Mouse (Mus musculus) T-helper 17 cell (primary cell): ENCODE data around the gene Hrnr.

ENCODE experiments used
- in situ Hi-C, 2 experiments: fragments of 300-600 bp; cut with MboI, MseI; formaldehyde crosslinking; loops; 1 replicate in 1 of 2; 2 replicates in 1 of 2; pipeline ENCODE4 v1.15.1; 2025; ENCODE audit warnings: high pct_unique_total_duplicates in 2 of 2

Gene Hrnr

DNA sequence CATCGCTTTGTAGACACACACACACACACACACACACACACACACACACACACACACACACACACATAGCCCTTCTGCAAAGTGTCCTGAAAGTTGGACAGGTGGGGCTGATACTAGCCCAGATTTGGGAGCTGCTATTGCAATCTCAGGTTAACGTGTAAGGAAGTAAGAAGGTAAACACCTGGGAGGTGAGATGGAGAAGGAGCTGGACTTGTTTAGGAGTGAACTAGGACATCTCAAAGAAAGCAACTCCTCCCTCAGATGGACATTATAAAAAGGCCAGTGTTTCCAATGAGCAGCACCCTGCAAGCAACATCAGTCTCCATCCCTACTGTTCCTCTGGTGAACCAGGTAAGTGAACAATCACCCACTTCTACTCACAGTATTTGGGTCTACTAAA is at the start of gene Hrnr:
Gene Hrnr, plus strand, starts transcription at position 301 of the 400 bp plus-strand sequence.
- in situ Hi-C loops: no loop called here

DNA sequence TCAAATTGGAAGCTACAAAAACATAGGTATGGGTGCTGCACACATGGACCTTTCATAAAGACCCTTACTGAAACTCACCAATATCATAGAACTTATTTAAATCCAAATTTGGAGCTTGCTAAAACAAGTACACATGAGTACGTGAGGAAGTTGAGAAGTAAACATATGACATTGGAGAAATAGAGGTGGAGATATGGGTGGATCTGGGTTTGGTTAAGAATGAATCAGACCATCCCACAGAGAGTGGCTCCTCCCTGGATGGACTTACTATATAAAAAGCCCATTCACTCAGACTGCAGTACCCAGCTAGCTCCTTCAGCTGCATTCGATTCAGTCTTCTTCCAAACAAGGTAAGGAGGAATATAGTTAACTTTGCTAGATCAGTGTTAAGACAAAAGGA is 46.3 kb upstream of the Hrnr start, which contains the start of gene Flg:
Gene Flg, plus strand, starts transcription at position 301 of the 400 bp plus-strand sequence.
- in situ Hi-C loops: no loop called here

DNA sequence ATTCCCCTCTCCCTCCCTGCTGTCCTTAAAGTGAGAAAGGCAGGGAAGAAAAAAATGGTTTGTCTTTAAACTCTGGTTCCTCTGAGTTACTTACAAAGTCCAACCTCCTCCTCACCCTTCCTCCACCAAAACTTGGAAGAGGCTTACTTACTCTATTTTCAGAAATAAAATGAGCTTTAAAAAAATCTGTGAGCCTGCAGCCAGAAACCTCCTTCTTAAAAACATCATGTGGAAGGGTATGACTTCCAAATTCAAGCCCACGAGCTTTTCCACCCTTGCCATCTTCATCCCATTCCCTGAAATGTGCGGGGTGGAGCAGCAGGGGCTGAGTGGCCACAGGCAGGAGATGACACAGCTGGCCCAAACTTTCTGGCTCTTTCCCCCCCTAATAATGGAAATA is 22.0 kb upstream of the Hrnr start:
- in situ Hi-C loops: no loop called here

DNA sequence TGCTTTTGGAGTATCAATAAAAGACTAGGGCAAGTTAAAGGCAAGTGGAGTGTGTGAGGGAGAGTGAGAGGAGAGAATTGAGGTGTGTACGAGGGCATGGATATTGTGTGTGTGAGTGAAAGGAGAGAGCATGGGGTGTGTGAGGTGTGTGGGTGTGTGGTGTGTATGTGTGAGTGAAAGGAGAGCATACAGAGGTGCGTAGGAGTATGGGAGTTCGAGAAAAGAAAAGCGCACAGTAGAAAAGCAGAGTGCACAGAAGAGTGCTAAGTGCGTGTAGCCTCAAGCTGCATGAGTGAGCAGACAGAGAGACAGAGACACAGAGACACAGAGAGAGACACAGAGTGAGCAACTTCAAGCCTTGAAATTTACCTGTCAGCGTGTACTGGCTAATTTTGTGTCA is 19.7 kb upstream of the Hrnr start:
- in situ Hi-C loops: no loop called here

DNA sequence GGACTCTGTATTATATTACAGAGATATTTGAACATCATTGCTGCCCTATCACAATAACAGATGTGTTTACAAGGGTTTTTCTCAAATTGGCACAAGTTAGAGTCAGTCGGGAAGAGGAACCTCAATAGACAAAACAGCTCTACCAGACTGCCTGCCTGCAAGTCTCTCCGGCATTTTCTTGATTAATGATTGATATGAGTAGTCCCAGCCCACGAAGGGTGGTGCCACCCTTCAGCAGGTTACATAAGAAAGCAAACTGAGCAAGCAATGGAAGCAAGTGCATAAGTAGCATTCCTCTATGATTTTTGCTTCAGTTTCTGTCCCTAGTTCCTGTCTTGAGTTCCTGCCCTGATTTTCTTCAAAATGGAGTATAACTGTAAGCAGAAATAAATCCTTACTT is 17.7 kb upstream of the Hrnr start:
- in situ Hi-C loops: no loop called here

- in situ Hi-C loops: no loop called here
Measured at GRCm38 (mm10) chr3:93306142-93306541, 13.4 kb upstream of the Hrnr start.

GRCm38 (mm10) chr3:93311371-93311770 is 8.2 kb upstream of the Hrnr start:
- in situ Hi-C loops: no loop called here

DNA sequence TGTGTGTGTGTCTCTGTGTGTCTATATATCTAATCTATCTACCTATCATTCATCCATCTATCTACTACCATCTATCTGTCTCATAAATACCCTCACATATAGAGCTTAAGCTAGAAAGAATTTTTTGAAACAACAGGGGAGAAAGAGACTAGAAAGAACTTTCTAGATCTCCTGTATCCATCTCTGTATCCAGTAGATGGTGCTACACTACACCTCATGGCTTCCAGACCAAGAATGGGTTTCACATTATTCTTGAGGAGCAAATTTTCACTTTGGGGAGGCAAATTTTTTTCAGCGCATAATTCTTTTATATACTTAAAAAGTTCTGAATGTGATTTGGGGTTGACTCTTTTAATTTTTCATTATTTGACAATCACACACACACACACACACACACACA is 5.2 kb upstream of the Hrnr start:
- in situ Hi-C loops: no loop called here

DNA sequence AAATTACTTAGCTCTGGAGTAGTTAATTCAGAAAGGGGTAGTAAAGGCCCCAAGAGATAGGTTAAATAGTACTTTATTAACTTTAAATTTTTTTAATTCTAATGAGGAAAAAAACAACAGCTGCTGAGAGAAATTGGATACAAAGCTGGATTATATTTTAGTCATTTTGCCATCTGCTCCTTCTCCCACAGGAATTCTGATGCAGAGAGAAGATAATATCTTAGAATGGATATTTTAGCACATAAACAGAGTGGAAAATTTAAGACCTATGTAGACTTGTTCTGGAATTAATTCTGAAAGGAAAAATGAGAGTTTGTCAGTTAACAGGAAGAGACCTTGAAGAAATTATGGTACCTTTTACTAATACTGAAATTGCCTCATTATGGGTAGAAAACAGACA is 18.2 kb downstream of the Hrnr start:
- in situ Hi-C loops: no loop called here

DNA sequence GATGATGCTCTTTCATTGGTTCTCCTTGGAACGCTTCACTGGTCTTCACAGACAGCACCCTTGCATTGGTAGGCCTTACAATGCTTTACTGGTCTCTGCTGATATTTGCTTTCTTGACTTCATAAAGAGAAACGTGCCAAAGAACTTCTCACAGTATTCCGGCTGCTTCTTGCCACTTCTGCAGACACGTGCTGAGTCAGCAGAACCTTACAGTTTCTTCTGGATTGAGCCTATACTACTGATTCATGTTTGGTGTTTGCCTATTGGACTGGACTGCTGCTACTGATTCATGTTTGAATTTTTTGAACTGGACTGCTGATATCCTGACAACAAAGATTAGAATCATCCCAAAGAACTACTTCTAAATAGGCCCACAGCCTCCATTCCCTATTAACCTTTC is 20.5 kb downstream of the Hrnr start:
- in situ Hi-C loops: no loop called here

DNA sequence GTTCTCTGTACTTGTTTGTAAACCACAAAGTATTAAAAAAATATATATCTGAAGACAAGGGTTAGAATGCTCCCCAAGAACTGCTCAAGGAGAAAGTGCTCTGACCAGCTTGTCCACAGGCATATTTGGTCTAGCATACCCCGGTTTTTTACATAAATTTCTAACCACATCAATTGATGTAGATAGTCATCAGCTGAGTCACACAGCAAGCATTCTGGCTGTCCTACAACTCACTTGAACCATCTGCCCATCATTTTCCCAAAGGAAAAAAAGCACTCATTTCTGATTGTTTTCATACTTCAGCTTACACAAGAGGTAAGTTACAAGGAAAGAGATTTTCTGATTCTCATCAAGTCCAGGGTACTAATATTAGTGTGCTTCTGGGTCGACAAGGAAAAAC is 27.3 kb downstream of the Hrnr start:
- in situ Hi-C loops: no loop called here

- in situ Hi-C loops: loop anchor here (5.0 to 10.0 kb wide), 3 partner anchors 132 to 247 kb away; no protein-coding TSS in a partner anchor
Measured at GRCm38 (mm10) chr3:93360045-93360444, 40.5 kb downstream of the Hrnr start.

GRCm38 (mm10) chr3:93361933-93362574 is 42.5 kb downstream of the Hrnr start:
- in situ Hi-C loops: loop anchor here (5.0 to 10.0 kb wide), 3 partner anchors 130 to 245 kb away; no protein-coding TSS in a partner anchor

- in situ Hi-C loops: loop anchor here in 1 of 2 experiments (10.0 kb wide), 1 partner anchor 238 kb away; no protein-coding TSS in a partner anchor
Measured at GRCm38 (mm10) chr3:93366966-93367575, 47.5 kb downstream of the Hrnr start.

GRCm38 (mm10) chr3:93368171-93368570 is 48.6 kb downstream of the Hrnr start:
- in situ Hi-C loops: loop anchor here in 1 of 2 experiments (10.0 kb wide), 1 partner anchor 237 kb away; no protein-coding TSS in a partner anchor

- in situ Hi-C loops: no loop called here
Measured at GRCm38 (mm10) chr3:93373416-93373815, 53.9 kb downstream of the Hrnr start.

GRCm38 (mm10) chr3:93375196-93375595 is 55.6 kb downstream of the Hrnr start:
- in situ Hi-C loops: no loop called here

DNA sequence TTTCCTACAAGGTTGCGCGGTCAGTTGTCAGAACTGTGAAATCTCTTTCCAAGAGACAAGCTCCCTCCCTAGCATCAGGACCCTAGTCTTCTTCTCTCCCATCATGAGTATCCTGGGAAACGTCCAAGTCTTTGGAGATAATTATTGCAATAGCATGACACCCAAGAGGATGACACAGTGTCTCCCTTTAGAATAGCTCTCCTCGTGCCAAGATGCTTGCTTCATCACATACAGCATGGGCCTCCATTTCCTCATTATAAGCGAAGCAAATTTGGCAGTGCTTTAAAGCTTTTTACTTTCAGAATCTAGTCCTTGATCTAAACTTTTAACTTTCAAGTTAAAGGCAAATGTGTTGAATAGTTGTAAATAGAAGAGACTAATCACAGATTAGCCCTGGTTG is 56.1 kb downstream of the Hrnr start:
- in situ Hi-C loops: no loop called here

- in situ Hi-C loops: no loop called here
Measured at GRCm38 (mm10) chr3:93378146-93378545, 58.6 kb downstream of the Hrnr start.
